Mouse (Mus musculus) adrenal gland, postnatal 10 days (tissue): ENCODE measurements around the gene Tcp11l2. TPM values are rescaled to one million over a fixed set of nuclear protein-coding genes. Genes with fewer than 3 reads are reported as not detected.

Source experiments
- DNase-seq: peaks from one replicate; pipeline ENCODE4 v3.0.0; 2021; ENCODE audit warnings: mixed read lengths
- total RNA-seq, 2 experiments: library from RNA; stranded (reverse); gene quantifications; 2 replicates each; pipeline ENCODE4 v1.2.3; 2021

The Tcp11l2 gene
- total RNA-seq, 2 experiments from 2014 or later = 47.4 to 47.9 TPM

DNA sequence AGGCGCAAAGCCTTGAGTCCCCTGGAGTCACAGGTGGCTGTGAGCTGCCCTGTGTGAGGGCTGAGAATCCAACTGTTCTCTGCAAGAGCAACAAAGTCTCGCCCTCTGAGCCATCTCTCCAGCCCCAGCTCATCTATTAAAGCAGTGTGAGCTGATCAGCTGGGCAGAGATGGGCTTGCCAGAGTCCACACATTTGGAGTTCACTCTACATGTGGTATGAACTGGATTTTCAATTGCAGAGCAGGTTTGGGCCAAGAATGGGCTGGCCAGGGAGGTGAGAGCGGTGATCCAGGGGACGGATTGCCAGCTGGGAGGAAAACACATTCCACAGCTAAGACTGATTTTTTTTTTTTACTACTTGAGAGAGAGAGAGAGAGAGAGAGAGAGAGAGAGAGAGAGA lies 80.2 kb downstream of the Tcp11l2 start:
- DNase-seq = peak; percentile 59

DNA sequence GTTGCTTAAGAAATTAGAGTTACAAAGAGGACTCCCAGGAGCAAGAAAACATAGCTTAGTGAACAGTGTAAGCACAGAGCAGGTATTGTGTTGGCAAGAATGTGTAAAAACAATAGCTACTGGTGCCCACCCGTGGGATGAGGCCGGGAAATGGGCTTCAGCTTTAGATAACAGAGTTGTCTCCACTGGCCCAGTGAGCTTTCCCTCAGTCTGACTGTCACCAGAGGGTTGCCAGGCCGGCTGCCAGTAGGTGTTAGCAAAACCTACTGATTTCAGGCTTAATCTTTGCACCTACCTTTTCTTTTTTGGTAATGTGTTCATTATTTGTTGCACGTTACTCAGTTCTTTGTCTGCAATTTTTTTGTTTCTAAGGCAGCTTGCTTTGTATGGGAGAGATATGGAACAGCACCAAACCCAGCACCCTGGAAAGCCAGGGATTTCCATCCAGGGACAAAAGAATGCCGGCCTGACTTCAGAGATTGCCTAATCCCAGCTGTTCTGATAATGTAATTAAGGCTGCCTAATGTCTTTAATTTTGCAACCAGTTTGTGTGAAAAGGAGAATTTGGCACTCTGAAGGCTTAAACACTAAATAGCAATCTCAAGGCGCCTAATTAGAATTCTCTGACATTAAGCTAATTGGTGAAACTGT lies 81.1 kb downstream of the Tcp11l2 start:
- DNase-seq = no peak

- no peak for DNase-seq
Measured at GRCm38 (mm10) chr10:84658088-84658848, 81.8 kb downstream of the Tcp11l2 start.

- DNase-seq = no peak
Measured at GRCm38 (mm10) chr10:84659281-84659680, 82.9 kb downstream of the Tcp11l2 start.

- no peak for DNase-seq
Measured at GRCm38 (mm10) chr10:84662138-84662537, 85.7 kb downstream of the Tcp11l2 start.

Other genes starting within 250 kb of the Tcp11l2 start
- 10 to 100 TPM in 1 of 2 experiments, 1 to 10 TPM in 1; 8.8 to 10.9 TPM for gene Nuak1, start 136.0 kb upstream of the Tcp11l2 start, total RNA-seq
- gene Ckap4, start 42.6 kb upstream of the Tcp11l2 start, total RNA-seq = 10 to 100 TPM; 62.1 to 65.7 TPM
- 10 to 100 TPM; 22.4 to 26.8 TPM for gene Polr3b, start 45.7 kb downstream of the Tcp11l2 start, total RNA-seq
- gene Rfx4, start 179.4 kb downstream of the Tcp11l2 start, total RNA-seq = under 1 TPM; 0.39 to 0.51 TPM